Mouse (Mus musculus): Measurements from ENCODE around the gene Scube1.

DNA sequence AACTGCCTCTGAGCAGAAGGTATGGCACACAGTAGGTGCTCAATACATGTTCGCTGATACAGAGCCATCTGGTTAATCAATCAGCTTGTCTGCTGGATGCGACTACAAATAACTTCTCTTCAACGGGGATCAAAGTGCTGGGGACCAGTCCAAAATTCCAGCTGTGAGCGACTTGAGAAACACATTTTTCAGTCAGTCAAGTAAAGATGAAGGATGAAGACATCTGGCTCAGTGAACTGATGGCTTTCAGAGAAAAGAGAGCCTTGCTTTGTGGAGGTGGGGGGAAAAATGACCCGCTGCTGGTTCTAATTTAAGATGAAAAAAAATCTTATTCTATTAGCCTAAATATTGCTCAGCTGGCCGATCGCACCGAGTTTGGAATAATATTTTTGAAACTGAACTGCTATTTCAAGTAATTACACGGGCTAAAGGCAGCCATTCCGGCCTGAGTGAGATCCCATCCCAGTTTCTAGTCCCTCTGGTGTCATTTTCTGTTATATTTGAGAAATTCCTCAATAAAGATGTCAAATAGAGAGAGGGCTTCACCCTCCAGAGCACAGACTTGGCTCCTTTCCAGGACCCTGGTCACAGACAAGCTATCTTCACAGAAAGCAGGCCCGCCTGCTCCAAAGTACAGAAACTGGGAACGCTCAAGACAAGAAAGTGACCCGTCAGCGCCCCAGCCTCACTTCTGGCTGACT lies 28.0 kb downstream of the Scube1 start:
- TF ChIP-seq EP300 (IDR thresholded peaks at IDR 0.05; ENCODE audit: low read depth): no peak
- TF ChIP-seq CTCF (IDR thresholded peaks at IDR 0.05; ENCODE audit: low read depth): no peak
